Mouse (Mus musculus): ENCODE results near the gene Ngdn. TPM values are rescaled to one million over a fixed set of nuclear protein-coding genes. Genes with fewer than 3 reads are reported as not detected.
"Not testable (repeated sequence)": the region's sequence is repeated elsewhere in the genome, so short reads cannot be mapped to it uniquely, and the experiment has no call there.

Ngdn gene
- 63.2 and 63.4 TPM in 2 replicates for polyA plus RNA-seq (2016; fragmentation: Nextera tagmentation; extraction: Ambion mirVana)

- under 1% methylated on average over 36 of the region's 36 CpGs for WGBS
- Histone ChIP-seq H3K4me2 (replicated peaks) (peak within 1 kb of the TSS; percentile 85), H3K27ac (peak within 1 kb of the TSS; percentile 92), H3K9ac (peak within 1 kb of the TSS; percentile 73), H3K4me1 (peaks cover 2% of the 10 kb centered on the region; the same call in 1 of the 2 replicates), H3K36me3 (peaks cover 16% of the 10 kb centered on the region), H3K4me3 (peak within 1 kb of the TSS; percentile 72), H3K9me3 (replicated peaks) (no peaks in the 10 kb centered on the region), H3K27me3 (no peaks in the 10 kb centered on the region)
- peak; percentile 97 for ATAC-seq (ENCODE audit: low FRiP score)
Observed at GRCm38 (mm10) chr14:55014991-55015766, at the start of gene Ngdn. Ngdn (plus strand) TSS chr14:55015454.

- WGBS: 69% methylated on average over 6 of the region's 6 CpGs
- H3K9ac ChIP-seq: no peak overlapping the region
Observed at GRCm38 (mm10) chr14:54965631-54966030, 49.6 kb upstream of the Ngdn start.

GRCm38 (mm10) chr14:54966320-54966977, 48.8 kb upstream of the Ngdn start, which contains the start of gene Myh6:
Myh6 (minus strand) TSS chr14:54966927.
- 82% methylated on average over 7 of the region's 7 CpGs for WGBS
- H3K27ac ChIP-seq: no peak within 1 kb of the TSS
- no peak for ATAC-seq (ENCODE audit: low FRiP score)

More at GRCm38 (mm10) chr14:54965631-54966030, 49.6 kb upstream of the Ngdn start:
- ATAC-seq (ENCODE audit: low FRiP score): no peak
- Histone ChIP-seq H3K4me3 (no peak overlapping the region), H3K36me3 (no peaks in the 10 kb centered on the region), H3K27ac (no peak overlapping the region), H3K27me3 (no peaks in the 10 kb centered on the region), H3K9me3 (replicated peaks) (no peaks in the 10 kb centered on the region), H3K4me1 (no peaks in the 10 kb centered on the region), H3K4me2 (replicated peaks) (no peak overlapping the region)

GRCm38 (mm10) chr14:54967874-54968273, 47.4 kb upstream of the Ngdn start:
- no peak overlapping the region for H3K9ac ChIP-seq
- ATAC-seq (ENCODE audit: low FRiP score): no peak
- 78% methylated on average over 3 of the region's 3 CpGs for WGBS

More at GRCm38 (mm10) chr14:54966320-54966977, 48.8 kb upstream of the Ngdn start, which contains the start of gene Myh6:
- Histone ChIP-seq H3K4me2 (replicated peaks) (no peak within 1 kb of the TSS), H3K9me3 (replicated peaks) (no peaks in the 10 kb centered on the region), H3K4me3 (no peak within 1 kb of the TSS), H3K27me3 (no peaks in the 10 kb centered on the region), H3K36me3 (no peaks in the 10 kb centered on the region), H3K9ac (no peak within 1 kb of the TSS), H3K4me1 (no peaks in the 10 kb centered on the region)

GRCm38 (mm10) chr14:54968344-54968743, 46.9 kb upstream of the Ngdn start:
- H3K27me3 ChIP-seq: no peaks in the 10 kb centered on the region
- no peak overlapping the region for H3K4me2 ChIP-seq (replicated peaks)
- H3K36me3 ChIP-seq: no peaks in the 10 kb centered on the region
- H3K4me3 ChIP-seq: no peak overlapping the region
- no peaks in the 10 kb centered on the region for H3K4me1 ChIP-seq
- no peak overlapping the region for H3K27ac ChIP-seq
- no peak for ATAC-seq (ENCODE audit: low FRiP score)
- H3K9ac ChIP-seq: no peak overlapping the region
- H3K9me3 ChIP-seq (replicated peaks): no peaks in the 10 kb centered on the region

More at GRCm38 (mm10) chr14:54967874-54968273, 47.4 kb upstream of the Ngdn start:
- H3K27me3 ChIP-seq: no peaks in the 10 kb centered on the region
- H3K9me3 ChIP-seq (replicated peaks): no peaks in the 10 kb centered on the region
- H3K4me3 ChIP-seq: no peak overlapping the region
- no peak overlapping the region for H3K4me2 ChIP-seq (replicated peaks)
- no peaks in the 10 kb centered on the region for H3K4me1 ChIP-seq
- no peaks in the 10 kb centered on the region for H3K36me3 ChIP-seq
- no peak overlapping the region for H3K27ac ChIP-seq

- not testable (repeated sequence) for ATAC-seq (ENCODE audit: low FRiP score); H3K27ac ChIP-seq; H3K4me3 ChIP-seq; H3K9ac ChIP-seq; H3K9me3 ChIP-seq (replicated peaks); H3K27me3 ChIP-seq; H3K36me3 ChIP-seq; H3K4me2 ChIP-seq (replicated peaks)
- peaks cover 13% of the 10 kb centered on the region for H3K4me1 ChIP-seq
- WGBS: 92% methylated on average over 10 of the region's 11 CpGs
Observed at GRCm38 (mm10) chr14:54972786-54973185, 42.5 kb upstream of the Ngdn start.

GRCm38 (mm10) chr14:54974068-54974791, 41.0 kb upstream of the Ngdn start:
- Histone ChIP-seq H3K4me3 (no peak overlapping the region), H3K9ac (no peak overlapping the region), H3K4me2 (replicated peaks) (no peak overlapping the region), H3K36me3 (no peaks in the 10 kb centered on the region), H3K9me3 (replicated peaks) (no peaks in the 10 kb centered on the region), H3K27ac (peak overlapping the region; percentile 66), H3K27me3 (no peaks in the 10 kb centered on the region), H3K4me1 (peaks cover 13% of the 10 kb centered on the region)
- 76% methylated on average over 6 of the region's 6 CpGs for WGBS
- peak; percentile 49; the same call in 1 of the 2 replicates for ATAC-seq (ENCODE audit: low FRiP score)

GRCm38 (mm10) chr14:54976633-54977032, 38.6 kb upstream of the Ngdn start, which contains the start of gene Gm17428:
Gm17428 (plus strand) TSS chr14:54976933.
- Histone ChIP-seq H3K4me3 (no peak within 1 kb of the TSS), H3K4me2 (replicated peaks) (no peak within 1 kb of the TSS), H3K27me3 (no peaks in the 10 kb centered on the region), H3K4me1 (peaks cover 13% of the 10 kb centered on the region), H3K36me3 (no peaks in the 10 kb centered on the region), H3K27ac (no peak within 1 kb of the TSS), H3K9me3 (replicated peaks) (no peaks in the 10 kb centered on the region), H3K9ac (no peak within 1 kb of the TSS)
- ATAC-seq (ENCODE audit: low FRiP score): no peak
- 67% methylated on average over 1 of the region's 1 CpGs for WGBS

- 87% methylated on average over 8 of the region's 8 CpGs for WGBS
- Histone ChIP-seq H3K27ac (no peak overlapping the region), H3K4me1 (peaks cover 11% of the 10 kb centered on the region), H3K9ac (no peak overlapping the region), H3K27me3 (no peaks in the 10 kb centered on the region), H3K9me3 (replicated peaks) (no peaks in the 10 kb centered on the region), H3K36me3 (no peaks in the 10 kb centered on the region), H3K4me3 (no peak overlapping the region), H3K4me2 (replicated peaks) (no peak overlapping the region)
- ATAC-seq (ENCODE audit: low FRiP score): no peak
Observed at GRCm38 (mm10) chr14:54978664-54979063, 36.6 kb upstream of the Ngdn start.

- Histone ChIP-seq H3K9ac (no peak overlapping the region), H3K4me3 (no peak overlapping the region), H3K4me1 (no peaks in the 10 kb centered on the region), H3K4me2 (replicated peaks) (no peak overlapping the region), H3K27me3 (no peaks in the 10 kb centered on the region), H3K36me3 (no peaks in the 10 kb centered on the region), H3K27ac (no peak overlapping the region), H3K9me3 (replicated peaks) (no peaks in the 10 kb centered on the region)
- ATAC-seq (ENCODE audit: low FRiP score): no peak
- WGBS: 92% methylated on average over 7 of the region's 7 CpGs
Observed at GRCm38 (mm10) chr14:54981934-54982333, 33.3 kb upstream of the Ngdn start.

- ATAC-seq (ENCODE audit: low FRiP score); H3K27ac ChIP-seq; H3K4me3 ChIP-seq; H3K4me1 ChIP-seq; H3K9me3 ChIP-seq (replicated peaks); H3K36me3 ChIP-seq; H3K4me2 ChIP-seq (replicated peaks); H3K27me3 ChIP-seq; H3K9ac ChIP-seq: not testable (repeated sequence)
- 93% methylated on average over 9 of the region's 9 CpGs for WGBS
Observed at GRCm38 (mm10) chr14:54988350-54988874, 26.8 kb upstream of the Ngdn start.

- H3K4me2 ChIP-seq (replicated peaks): no peak overlapping the region
- H3K27ac ChIP-seq: no peak overlapping the region
- no peaks in the 10 kb centered on the region for H3K9me3 ChIP-seq (replicated peaks)
- no peak overlapping the region for H3K9ac ChIP-seq
- no peaks in the 10 kb centered on the region for H3K27me3 ChIP-seq
- no peaks in the 10 kb centered on the region for H3K36me3 ChIP-seq
- ATAC-seq (ENCODE audit: low FRiP score): no peak
- WGBS: 94% methylated on average over 13 of the region's 13 CpGs
- H3K4me1 ChIP-seq: no peaks in the 10 kb centered on the region
- no peak overlapping the region for H3K4me3 ChIP-seq
Observed at GRCm38 (mm10) chr14:54988882-54989281, 26.4 kb upstream of the Ngdn start.

All from hindbrain, embryonic 12.5 days (tissue).